Mouse (Mus musculus) intestine, postnatal 0 days (tissue): ENCODE data around the gene Fpgs. TPM values are rescaled to one million over a fixed set of nuclear protein-coding genes. Genes with fewer than 3 reads are reported as not detected.
A peak's percentile ranks its signal among the peaks of the same experiment; 100 is the strongest.

Experiments
- ATAC-seq: fragments of 200-750 bp; cut with Nextera tagmentation; 2 replicates; pipeline ENCODE4 v1.8.0; 2017; ENCODE audit warnings: mild to moderate bottlenecking, moderate TSS enrichment, moderate library complexity
- H3K27ac ChIP-seq: fragments of 300-500 bp; sonication (generic); 2 replicates; pipeline ENCODE4 v1.5.1; 2014; ENCODE audit warnings: mild to moderate bottlenecking, low read depth, low read length, moderate library complexity
- H3K27me3 ChIP-seq: fragments of 300-500 bp; sonication (generic); replicated peaks from 2 replicates; pipeline ENCODE4 v1.6.1; 2014; ENCODE audit warnings: low read length, mixed read lengths; ENCODE audit not compliant: control insufficient read depth, insufficient read depth
- H3K36me3 ChIP-seq: fragments of 300-500 bp; sonication (generic); 2 replicates; pipeline ENCODE4 v1.6.1; 2014; ENCODE audit warnings: mild to moderate bottlenecking, moderate library complexity; ENCODE audit not compliant: control insufficient read depth, insufficient read depth
- H3K4me1 ChIP-seq: fragments of 300-500 bp; sonication (generic); replicated peaks from 2 replicates; pipeline ENCODE4 v1.6.1; 2014; ENCODE audit warnings: antibody characterized with exemption, low read length, mixed read lengths; ENCODE audit not compliant: control insufficient read depth, insufficient read depth
- H3K4me2 ChIP-seq: fragments of 300-500 bp; sonication (generic); replicated peaks from 2 replicates; pipeline ENCODE4 v1.6.1; 2014; ENCODE audit warnings: low read depth, mild to moderate bottlenecking, moderate library complexity
- H3K4me3 ChIP-seq: fragments of 300-500 bp; sonication (generic); 2 replicates; pipeline ENCODE4 v1.5.1; 2014; ENCODE audit warnings: low read depth, low read length
- H3K9ac ChIP-seq: fragments of 300-500 bp; sonication (generic); 2 replicates; pipeline ENCODE4 v1.6.1; 2014; ENCODE audit warnings: mild to moderate bottlenecking, low read depth, low read length
- H3K9me3 ChIP-seq: fragments of 300-500 bp; sonication (generic); 2 replicates; pipeline ENCODE4 v1.6.1; 2016; ENCODE audit warnings: mixed run types; ENCODE audit not compliant: control insufficient read depth
- CTCF ChIP-seq: sonication (generic); IDR thresholded peaks from 2 replicates; pipeline ENCODE4 v1.5.1; 2016; ENCODE audit warnings: low read depth, mild to moderate bottlenecking, control low read depth, antibody characterized with exemption, moderate library complexity
- WGBS: fragments of 180-500 bp; shearing (Covaris S2); extraction: QIAGEN DNeasy Blood & Tissue Kit; methylation state at CpG from one replicate; pipeline ENCODE4 v1.1.7; 2014; 5-methylcytosine and 5-hydroxymethylcytosine counted together
- polyA plus RNA-seq: library from polyadenylated mRNA; unstranded; fragments of >200 nt; fragmentation: Nextera tagmentation; extraction: Ambion mirVana; gene quantifications from 2 replicates; pipeline ENCODE4 v1.2.1, GENCODE M21; 2015

The Fpgs gene
- polyA plus RNA-seq: 12.4 and 15.2 TPM in 2 replicates

DNA sequence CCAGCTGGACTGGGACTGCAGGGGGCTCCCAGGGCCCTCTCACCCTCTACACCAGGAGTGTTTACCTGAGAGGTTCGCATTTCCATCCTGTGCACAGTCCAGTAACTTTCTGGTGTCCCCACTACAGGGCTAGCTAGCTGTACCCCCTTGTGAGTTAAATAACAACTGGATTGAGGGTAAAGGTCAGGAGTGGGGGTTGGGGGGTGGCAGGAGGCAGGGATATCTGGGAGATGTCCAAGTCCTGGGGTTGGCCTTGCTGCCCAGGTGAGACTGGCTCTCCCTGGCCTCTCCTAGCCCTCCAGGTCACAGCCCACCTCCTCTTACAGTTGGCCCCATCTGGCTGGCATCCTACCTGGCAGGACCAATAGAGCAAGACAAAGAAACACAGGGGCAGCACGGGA lies at the start of gene Fpgs:
Gene Fpgs, minus strand, starts transcription at position 125 of the 401 bp plus-strand sequence.
- no peak within 1 kb of the TSS for H3K9ac ChIP-seq
- H3K4me3 ChIP-seq: no peak within 1 kb of the TSS
- peaks cover 51% of the 10 kb centered on the region for H3K36me3 ChIP-seq
- no peaks in the 10 kb centered on the region for H3K9me3 ChIP-seq
- no peaks in the 10 kb centered on the region for H3K27me3 ChIP-seq
- peak within 1 kb of the TSS; percentile 62 for H3K27ac ChIP-seq
- no peak for ATAC-seq
- WGBS: 44% methylated on average over 2 of the region's 2 CpGs
- H3K4me2 ChIP-seq: peak within 1 kb of the TSS; percentile 13; the same call in 1 of the 2 replicates
- H3K4me1 ChIP-seq: peaks cover 6% of the 10 kb centered on the region; the same call in 1 of the 2 replicates
- TF ChIP-seq CTCF: no peak

DNA sequence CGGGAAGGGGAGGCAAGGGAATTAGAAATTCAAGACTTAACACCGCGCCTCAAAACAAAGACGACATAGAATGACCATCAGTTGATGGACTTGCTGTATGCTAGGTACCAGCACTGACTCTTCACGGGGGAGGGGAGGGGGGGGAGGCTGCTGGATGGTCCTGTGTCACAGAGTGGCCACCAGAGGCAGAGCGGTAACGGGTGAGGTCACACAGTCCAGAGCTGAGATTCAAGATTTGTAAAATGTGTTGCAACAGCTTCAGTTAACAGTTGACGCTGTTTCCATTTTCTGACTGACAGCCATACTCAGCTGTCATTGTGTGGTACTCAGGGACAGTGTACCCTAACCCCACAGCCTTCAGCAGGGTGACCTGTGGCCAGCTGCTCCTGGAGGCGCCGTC lies 48.2 kb upstream of the Fpgs start:
- H3K4me2 ChIP-seq: peak overlapping the region; percentile 62
- H3K27ac ChIP-seq: no peak overlapping the region
- no peaks in the 10 kb centered on the region for H3K4me1 ChIP-seq
- H3K4me3 ChIP-seq: peak overlapping the region; percentile 39; the same call in 1 of the 2 replicates
- H3K27me3 ChIP-seq: no peaks in the 10 kb centered on the region
- WGBS: 60% methylated on average over 10 of the region's 10 CpGs
- H3K9me3 ChIP-seq: no peaks in the 10 kb centered on the region
- TF ChIP-seq CTCF: peak; percentile 63
- peak; percentile 24; the same call in 1 of the 2 replicates for ATAC-seq
- H3K9ac ChIP-seq: no peak overlapping the region
- peaks cover 18% of the 10 kb centered on the region; the same call in 1 of the 2 replicates for H3K36me3 ChIP-seq

DNA sequence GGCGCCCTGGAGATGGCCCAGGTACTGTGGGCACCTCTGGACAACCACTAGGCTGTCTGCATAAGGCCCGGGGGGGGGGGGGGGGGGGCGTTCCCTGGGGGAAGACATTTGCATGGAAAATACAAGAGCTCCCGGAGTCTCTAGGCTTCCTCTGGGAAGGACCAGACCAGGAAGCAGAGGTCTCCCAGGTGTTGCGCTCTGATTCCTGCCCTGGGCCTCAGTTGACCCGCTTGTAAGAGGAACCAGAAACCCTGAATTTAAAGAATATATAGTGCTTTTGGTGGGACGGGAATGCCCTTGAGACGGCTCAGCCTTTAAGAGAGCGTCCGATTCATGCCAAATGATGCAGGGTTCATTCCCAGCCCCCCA lies 47.7 kb upstream of the Fpgs start:
- ATAC-seq: peak; percentile 29
- peak overlapping the region; percentile 28; the same call in 1 of the 2 replicates for H3K9ac ChIP-seq
- no peaks in the 10 kb centered on the region for H3K9me3 ChIP-seq
- peak overlapping the region; percentile 39 for H3K4me3 ChIP-seq
- H3K4me2 ChIP-seq: peak overlapping the region; percentile 62
- H3K27ac ChIP-seq: peak overlapping the region; percentile 35; the same call in 1 of the 2 replicates
- H3K36me3 ChIP-seq: peaks cover 18% of the 10 kb centered on the region; the same call in 1 of the 2 replicates
- no peaks in the 10 kb centered on the region for H3K4me1 ChIP-seq
- 34% methylated on average over 10 of the region's 10 CpGs for WGBS
- no peak for TF ChIP-seq CTCF
- no peaks in the 10 kb centered on the region for H3K27me3 ChIP-seq

DNA sequence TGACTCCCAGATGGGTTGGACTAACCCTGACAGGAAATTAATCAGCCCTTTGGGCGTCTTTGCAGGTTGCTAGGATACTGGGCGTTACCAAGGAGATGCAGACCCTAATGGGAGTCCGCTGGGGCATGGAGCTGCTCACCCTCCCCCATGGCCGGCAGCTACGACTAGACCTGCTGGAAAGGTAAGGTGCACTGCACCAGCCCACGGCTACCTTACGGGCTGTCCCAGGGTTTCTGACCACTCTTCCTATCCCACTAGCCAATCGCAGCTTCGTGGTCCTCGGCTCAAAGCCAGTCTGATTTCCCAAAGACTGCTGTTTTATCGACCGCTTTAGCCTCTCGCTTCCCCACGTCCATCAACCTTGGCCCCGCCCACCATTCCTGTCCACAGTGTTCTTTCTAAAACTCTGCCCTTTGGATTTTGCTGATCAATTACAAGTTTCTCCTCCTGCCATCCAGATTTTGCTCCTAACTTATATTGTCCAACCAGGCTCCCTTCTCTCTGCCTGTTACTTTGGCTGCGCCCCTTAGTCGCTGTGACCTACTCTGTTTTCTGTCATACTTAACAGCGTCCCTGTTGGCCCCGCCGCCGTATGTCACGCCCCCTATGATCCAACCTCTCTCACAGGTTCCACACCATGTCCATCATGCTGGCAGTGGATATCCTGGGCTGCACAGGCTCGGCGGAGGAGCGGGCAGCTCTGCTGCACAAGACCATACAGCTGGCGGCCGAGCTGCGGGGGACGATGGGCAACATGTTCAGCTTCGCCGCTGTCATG lies 47.1 kb upstream of the Fpgs start:
- H3K27ac ChIP-seq: peak overlapping the region; percentile 35; the same call in 1 of the 2 replicates
- H3K36me3 ChIP-seq: peaks cover 20% of the 10 kb centered on the region; the same call in 1 of the 2 replicates
- no peak for TF ChIP-seq CTCF
- no peaks in the 10 kb centered on the region for H3K4me1 ChIP-seq
- peak; percentile 86 for ATAC-seq
- peak overlapping the region; percentile 28; the same call in 1 of the 2 replicates for H3K9ac ChIP-seq
- no peaks in the 10 kb centered on the region for H3K9me3 ChIP-seq
- H3K4me3 ChIP-seq: peak overlapping the region; percentile 39
- WGBS: 17% methylated on average over 31 of the region's 31 CpGs
- H3K27me3 ChIP-seq: no peaks in the 10 kb centered on the region
- H3K4me2 ChIP-seq: peak overlapping the region; percentile 62

DNA sequence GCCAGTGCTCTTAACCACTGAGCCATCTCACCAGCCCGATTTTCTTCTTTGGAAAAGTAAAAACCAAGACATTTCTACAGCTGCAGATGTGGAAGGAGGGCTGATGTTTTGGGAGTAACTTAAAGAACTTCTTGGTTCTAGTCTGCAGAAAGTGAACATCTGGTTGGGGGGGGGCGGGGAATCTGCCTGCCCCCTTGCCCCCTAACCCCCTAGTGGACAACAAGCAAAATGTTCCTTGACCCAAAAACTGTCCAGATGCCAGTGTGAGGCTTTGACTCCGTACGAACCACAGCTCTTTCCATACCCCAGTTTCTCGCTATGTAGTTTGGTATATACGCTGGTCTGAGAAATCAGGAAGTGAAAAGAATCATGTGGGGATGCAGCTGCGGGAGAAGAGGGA lies 46.3 kb upstream of the Fpgs start:
- Histone ChIP-seq H3K27ac (no peak overlapping the region), H3K9ac (no peak overlapping the region), H3K4me2 (no peak overlapping the region), H3K4me3 (no peak overlapping the region), H3K36me3 (peaks cover 27% of the 10 kb centered on the region; the same call in 1 of the 2 replicates), H3K9me3 (no peaks in the 10 kb centered on the region), H3K4me1 (no peaks in the 10 kb centered on the region), H3K27me3 (no peaks in the 10 kb centered on the region)
- ATAC-seq: no peak
- 70% methylated on average over 7 of the region's 7 CpGs for whole genome bisulfite sequencing
- peak; percentile 43 for TF ChIP-seq CTCF

DNA sequence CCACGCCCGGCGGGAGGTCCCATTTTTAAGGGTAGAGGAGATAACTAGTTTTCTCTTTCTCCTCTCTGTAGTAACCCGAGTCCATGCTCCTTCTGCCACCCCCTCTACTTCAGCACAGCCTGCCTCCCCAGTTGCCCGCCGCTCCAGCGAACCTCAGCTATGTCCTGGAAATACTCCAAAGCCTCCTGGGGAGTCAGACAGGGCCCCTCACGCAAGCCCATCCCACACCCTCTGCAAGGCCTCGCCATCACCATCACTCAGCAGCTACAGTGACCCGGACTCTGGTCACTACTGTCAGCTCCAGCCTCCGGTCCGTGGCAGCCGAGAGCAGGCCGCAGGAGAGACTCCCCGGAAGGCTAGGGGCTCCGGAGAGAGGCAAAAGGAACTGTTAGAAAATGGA lies 45.1 kb upstream of the Fpgs start:
- H3K4me1 ChIP-seq: no peaks in the 10 kb centered on the region
- no peaks in the 10 kb centered on the region for H3K9me3 ChIP-seq
- WGBS: 90% methylated on average over 16 of the region's 16 CpGs
- no peak overlapping the region for H3K27ac ChIP-seq
- no peak overlapping the region for H3K4me2 ChIP-seq
- TF ChIP-seq CTCF: no peak
- ATAC-seq: no peak
- peaks cover 20% of the 10 kb centered on the region; the same call in 1 of the 2 replicates for H3K36me3 ChIP-seq
- H3K27me3 ChIP-seq: no peaks in the 10 kb centered on the region
- H3K9ac ChIP-seq: no peak overlapping the region
- no peak overlapping the region for H3K4me3 ChIP-seq
